Mouse (Mus musculus) heart, adult 8-10 months (tissue): ENCODE results near the gene Gpatch11. TPM values are rescaled to one million over a fixed set of nuclear protein-coding genes. Genes with fewer than 3 reads are reported as not detected.

ENCODE experiments used
- DNase-seq: peaks from one replicate; pipeline ENCODE4 v3.0.0; 2022; ENCODE audit warnings: low spot score
- total RNA-seq, 4 experiments: library from RNA; stranded (reverse); gene quantifications; 2 replicates each; pipeline ENCODE4 v1.2.4; 2022

Gene Gpatch11
- total RNA-seq, 4 experiments from 2014 or later: 23.0 to 35.3 (median 27.9) TPM

DNA sequence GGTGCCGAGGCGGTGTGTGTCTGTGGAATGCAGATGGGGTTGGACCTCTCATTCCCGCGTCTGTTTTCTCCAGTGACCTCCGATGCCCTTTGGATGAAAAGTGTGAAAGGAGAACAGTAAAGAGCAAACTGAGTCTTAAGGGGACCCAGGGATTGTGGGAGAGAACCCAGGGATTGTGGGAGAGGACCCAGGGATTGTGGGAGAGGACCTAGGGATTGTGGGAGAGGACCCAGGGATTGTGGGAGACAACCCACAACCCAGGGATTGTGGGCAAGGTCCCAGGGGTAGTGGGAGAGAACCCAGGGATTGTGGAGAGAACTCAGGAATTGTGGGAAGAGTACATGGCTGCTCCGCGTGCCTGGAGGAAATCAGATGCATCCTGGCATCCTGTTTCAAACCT lies 59.6 kb downstream of the Gpatch11 start:
- no peak for DNase-seq

DNA sequence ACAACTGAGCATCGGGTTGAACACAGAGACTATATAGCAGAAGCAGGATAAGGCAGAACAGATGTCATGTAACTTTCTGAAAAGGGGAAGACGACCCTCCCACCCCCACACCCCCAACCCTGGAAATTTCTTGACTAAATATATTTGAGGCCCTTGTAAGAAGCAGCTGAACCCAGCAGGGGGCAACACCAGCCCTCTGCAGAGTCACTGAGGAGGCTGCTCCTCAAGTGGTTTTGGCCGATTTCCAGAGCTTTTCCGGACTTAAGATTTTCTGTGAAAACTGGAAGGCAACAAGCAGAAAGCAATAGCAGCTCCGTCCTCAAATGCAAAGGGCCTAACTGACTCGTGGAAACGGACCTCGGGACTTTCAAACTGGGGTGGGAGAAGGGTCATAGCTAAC lies 60.0 kb downstream of the Gpatch11 start:
- DNase-seq: peak; percentile 40

Other genes starting within 250 kb of the Gpatch11 start
- gene Strn, start 98.4 kb upstream of the Gpatch11 start, total RNA-seq: 10 to 100 TPM; 20.0 to 25.9 (median 24.3) TPM
- gene Heatr5b, start 203 bp upstream of the Gpatch11 start, total RNA-seq: 10 to 100 TPM; 40.3 to 48.0 (median 44.7) TPM
- gene Eif2ak2, start 47.0 kb downstream of the Gpatch11 start, total RNA-seq: 1 to 10 TPM; 7.9 to 9.5 (median 8.2) TPM
- gene Sult6b1, start 71.4 kb downstream of the Gpatch11 start, total RNA-seq: not detected
- 10 to 100 TPM; 64.4 to 75.7 (median 70.8) TPM for gene Cebpzos, start 80.9 kb downstream of the Gpatch11 start, total RNA-seq
- gene Cebpz, start 101.5 kb downstream of the Gpatch11 start, total RNA-seq: 10 to 100 TPM; 18.3 to 21.0 (median 19.3) TPM
- 10 to 100 TPM; 44.3 to 57.3 (median 50.7) TPM for gene Ndufaf7, start 101.6 kb downstream of the Gpatch11 start, total RNA-seq
- gene Prkd3, start 185.2 kb downstream of the Gpatch11 start, total RNA-seq: 10 to 100 TPM; 14.2 to 15.5 (median 14.9) TPM
- 1 to 10 TPM; 3.7 to 4.7 (median 4.5) TPM for gene Qpct, start 216.3 kb downstream of the Gpatch11 start, total RNA-seq